Mouse (Mus musculus): ENCODE results near the gene Lmbrd1. TPM values are rescaled to one million over a fixed set of nuclear protein-coding genes. Genes with fewer than 3 reads are reported as not detected.
"Not testable (repeated sequence)": the region's sequence is repeated elsewhere in the genome, so short reads cannot be mapped to it uniquely, and the experiment has no call there.

Gene Lmbrd1
- total RNA-seq, 2 experiments from 2014 or later, result 78.3 to 80.4 TPM

DNA sequence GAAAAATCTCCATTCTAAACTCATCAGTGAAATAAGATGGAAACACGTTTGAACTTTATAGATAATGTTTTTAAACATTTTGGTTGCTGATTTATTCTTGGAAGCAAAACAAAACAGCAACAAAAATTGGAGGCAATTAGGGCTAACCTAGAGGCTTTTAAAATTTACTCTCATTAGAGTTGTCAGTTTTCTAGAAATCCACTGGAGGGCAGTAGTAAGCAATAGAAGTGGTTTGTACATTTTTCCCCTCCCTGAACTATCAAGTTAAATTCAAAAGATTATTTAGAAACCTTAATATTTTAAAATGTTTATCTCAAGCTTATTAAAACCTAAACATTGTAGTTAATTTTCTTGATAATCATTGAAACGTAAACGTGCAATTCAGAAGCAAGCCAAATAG, 41.2 kb downstream of the Lmbrd1 start:
- no peak for DNase-seq (ENCODE audit: low spot score in 2 of 2)

GRCm38 (mm10) chr1:24720209-24720608, 41.8 kb downstream of the Lmbrd1 start:
- no peak for DNase-seq (ENCODE audit: low spot score in 2 of 2)

GRCm38 (mm10) chr1:24729784-24730183, 51.4 kb downstream of the Lmbrd1 start:
- no peak for DNase-seq (ENCODE audit: low spot score in 2 of 2)

DNA sequence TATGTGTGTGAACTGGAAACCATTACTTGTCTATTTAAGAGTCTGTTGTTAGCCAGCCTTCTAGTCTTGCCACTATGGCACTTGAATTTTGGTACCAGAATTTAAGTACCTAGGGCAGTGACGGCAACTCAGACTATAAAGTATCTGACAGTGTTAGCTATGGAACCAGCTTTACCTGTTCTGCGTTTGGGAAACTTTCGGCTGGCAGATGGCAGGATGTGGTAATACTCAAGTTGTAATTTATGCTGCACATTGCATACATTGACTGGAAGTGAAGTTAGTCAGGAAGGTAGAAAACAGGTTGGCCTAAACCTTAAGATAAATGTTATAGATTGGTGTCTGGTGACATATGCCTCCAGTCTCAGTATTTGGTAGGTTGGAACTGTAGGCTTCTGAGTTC, 53.9 kb downstream of the Lmbrd1 start:
- no peak for DNase-seq (ENCODE audit: low spot score in 2 of 2)

- no peak for DNase-seq (ENCODE audit: low spot score in 2 of 2)
Observed at GRCm38 (mm10) chr1:24734866-24735265, 56.4 kb downstream of the Lmbrd1 start.

DNA sequence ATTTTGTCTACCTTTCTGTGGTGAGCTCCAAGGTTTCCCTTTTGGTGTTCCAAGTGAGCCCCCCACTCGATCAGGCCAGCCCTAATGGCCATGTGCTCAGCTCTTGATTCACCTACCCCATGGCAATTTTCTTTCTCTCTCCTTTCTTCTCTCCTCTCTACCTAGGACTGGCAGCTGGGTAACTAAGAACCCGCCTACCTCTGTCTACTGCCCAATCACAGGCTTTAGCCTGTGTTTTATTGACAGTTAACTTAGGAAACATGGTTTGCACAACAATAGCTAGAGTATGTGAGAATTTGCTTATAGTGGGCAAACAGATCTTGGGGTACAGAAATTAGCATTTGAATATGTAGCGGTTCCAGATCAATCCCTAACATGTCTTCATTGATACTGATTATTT, 62.5 kb downstream of the Lmbrd1 start:
- DNase-seq (ENCODE audit: low spot score in 2 of 2), result no peak

DNA sequence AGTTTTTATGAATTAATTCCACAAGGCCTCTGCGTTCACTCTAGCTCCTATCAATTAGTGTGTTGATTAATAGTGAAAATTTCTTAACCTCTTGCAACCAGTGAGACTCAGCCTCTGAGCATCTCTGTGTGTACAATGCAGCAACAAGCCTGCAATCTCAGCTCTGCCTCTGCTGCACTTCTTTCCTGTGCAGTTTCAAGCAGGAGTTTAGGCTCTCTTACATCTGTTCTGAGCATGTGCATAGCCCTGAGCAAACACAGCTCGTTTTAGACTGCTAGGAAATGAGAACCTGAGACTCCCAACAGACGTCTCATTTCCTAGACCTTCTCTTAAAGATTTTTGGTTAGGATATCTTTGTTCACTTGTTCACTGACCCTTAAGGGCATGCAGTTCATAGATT, 63.1 kb downstream of the Lmbrd1 start:
- DNase-seq (ENCODE audit: low spot score in 2 of 2), result no peak

DNA sequence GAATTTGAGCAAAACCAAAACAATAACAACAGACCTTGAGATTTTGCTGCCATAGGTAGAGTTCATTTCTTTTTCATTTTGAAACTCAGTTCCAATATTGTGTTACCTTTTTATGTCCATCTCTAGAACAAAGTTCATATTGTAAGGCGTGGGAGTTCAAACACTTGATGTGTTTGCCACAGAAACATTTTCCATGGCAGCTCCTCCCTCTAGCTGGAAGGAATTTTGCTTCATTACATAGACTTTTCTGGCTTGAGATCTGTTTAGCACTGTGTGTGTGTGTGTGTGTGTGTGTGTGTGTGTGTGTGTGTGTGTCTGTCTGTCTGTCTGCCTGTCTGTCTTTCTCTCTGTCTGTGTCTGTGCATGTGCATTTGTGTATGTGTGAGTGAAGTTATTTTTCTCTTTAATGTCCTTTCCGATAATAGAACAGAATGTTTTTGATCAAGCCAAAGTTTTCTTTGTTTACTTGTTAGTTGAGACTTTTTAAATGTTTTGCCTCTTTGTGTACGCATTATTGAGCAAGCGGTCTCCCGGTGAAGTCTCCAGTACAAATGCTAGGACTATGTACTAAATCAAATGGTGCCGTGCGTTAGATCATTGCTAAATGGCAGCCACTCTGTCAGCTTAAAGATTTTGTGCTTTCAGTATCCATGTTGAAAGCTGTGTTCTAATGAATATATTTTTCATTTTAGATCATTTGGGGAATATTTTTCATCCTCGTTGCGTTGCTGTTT, 64.9 kb downstream of the Lmbrd1 start:
- DNase-seq (ENCODE audit: low spot score in 2 of 2), result no peak

DNA sequence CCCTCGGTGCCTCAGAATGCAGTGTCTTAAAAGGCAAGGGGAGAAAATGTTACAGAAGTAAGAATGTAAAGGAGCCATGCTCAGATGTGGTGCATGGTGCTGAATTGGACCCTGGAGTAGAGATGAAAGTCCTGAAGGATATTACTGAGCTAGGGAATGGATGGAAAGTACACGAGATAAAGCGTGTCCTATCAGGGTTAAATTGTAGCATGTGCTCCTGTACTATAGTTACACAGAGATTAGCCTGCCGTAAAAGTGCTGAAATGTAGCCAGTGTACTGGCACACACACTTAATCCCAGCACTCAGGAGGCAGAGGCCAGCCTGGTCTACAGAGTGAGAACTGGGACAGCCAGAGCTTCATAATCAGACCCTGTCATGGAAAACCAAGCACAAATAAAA, 74.3 kb downstream of the Lmbrd1 start:
- DNase-seq (ENCODE audit: low spot score in 2 of 2), result no peak

DNA sequence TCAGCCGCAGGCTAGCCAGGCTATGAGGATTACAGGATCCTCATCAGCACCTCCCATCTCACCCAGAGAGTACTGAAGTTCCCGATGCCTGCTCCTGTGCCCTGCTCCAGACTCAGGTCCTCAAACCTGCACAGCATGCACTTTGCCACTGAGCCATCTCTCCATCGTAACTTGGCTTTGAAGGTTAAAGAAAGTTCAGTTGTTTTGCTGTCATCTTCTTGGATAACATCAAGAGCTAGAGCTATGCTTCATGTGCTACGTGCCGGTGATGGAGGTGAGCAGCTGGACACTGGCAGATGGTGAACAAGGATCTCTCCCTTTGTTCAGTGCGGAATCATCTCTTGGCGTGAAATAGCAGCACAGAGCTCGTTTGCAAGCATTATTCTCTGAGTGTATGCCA, 80.1 kb downstream of the Lmbrd1 start:
- DNase-seq (ENCODE audit: low spot score in 2 of 2), result no peak

DNA sequence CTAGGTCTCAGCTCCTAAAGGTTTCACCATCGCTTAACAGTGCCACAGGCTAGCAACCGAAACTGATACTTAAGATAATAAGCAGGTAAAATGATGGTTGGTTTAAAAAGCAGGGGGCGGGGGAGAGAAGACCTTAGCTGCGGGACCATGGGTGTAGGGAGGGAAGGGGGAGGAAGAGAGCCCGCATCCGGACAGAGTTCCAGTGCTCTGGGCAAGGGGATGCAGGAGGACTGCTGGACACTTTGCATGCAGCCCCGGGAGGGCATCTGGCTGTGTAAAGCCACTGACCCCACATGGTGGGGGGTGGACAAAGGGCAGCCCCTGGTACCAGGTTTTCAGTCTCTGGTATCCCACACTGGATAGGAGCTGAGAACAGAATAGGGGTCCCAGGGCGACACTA, 88.0 kb downstream of the Lmbrd1 start:
- DNase-seq (ENCODE audit: low spot score in 2 of 2), result no peak

- not testable (repeated sequence) for DNase-seq (ENCODE audit: low spot score in 2 of 2)
Observed at GRCm38 (mm10) chr1:24767197-24767596, 88.8 kb downstream of the Lmbrd1 start.

GRCm38 (mm10) chr1:24773642-24774041, 95.2 kb downstream of the Lmbrd1 start:
- DNase-seq (ENCODE audit: low spot score in 2 of 2), result no peak

DNA sequence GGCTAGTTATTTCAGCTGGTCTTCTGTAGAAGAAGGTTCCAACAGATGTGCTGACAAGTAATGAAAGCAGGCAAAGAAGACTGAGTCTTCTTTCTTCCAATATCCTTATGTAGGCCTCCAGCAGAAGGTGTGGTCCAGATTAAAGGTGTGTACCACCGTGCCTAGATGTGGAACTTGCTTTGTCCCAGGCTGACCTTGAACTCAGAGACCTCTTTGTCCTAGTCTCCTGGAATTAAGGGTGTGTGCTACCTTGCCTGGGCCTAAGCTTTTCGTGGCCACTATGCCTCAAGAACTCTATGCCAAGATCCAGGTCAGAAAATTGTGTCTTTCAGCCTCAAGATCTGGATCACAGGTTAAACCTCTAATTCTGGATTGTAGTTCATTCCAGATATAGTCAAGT, 98.1 kb downstream of the Lmbrd1 start:
- DNase-seq (ENCODE audit: low spot score in 2 of 2), result no peak

DNA sequence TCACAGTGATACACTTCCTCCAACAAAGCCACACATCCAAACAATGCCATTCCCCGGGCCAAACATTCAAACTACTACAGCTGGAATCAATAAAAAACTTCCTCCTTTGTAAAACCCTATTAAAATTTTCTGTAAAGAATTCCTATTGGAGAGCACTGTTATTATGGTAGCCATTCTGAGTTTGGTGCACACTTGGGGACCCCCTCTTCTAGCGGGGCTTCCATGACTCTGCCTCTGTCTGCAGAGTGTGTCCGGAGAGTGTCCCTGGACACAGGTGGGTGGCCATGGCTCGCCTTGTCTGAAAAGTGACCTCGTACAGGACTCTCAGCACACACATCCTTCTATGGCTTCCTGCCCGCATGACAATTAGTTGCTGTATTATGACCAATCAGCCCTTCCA, 114.7 kb downstream of the Lmbrd1 start:
- DNase-seq (ENCODE audit: low spot score in 2 of 2), result no peak

- DNase-seq (ENCODE audit: low spot score in 2 of 2), result not testable (repeated sequence)
Observed at GRCm38 (mm10) chr1:24807971-24808370, 129.5 kb downstream of the Lmbrd1 start.

Other genes with a start within 250 kb of the Lmbrd1 start
- gene Col19a1, start 91.2 kb upstream of the Lmbrd1 start, total RNA-seq (2021), result under 1 TPM; 0.06 to 0.10 TPM

All from adrenal gland, adult 18-20 months (tissue).